Mouse (Mus musculus): ENCODE data around the gene Speg. TPM values are rescaled to one million over a fixed set of nuclear protein-coding genes. Genes with fewer than 3 reads are reported as not detected.

The Speg gene
- polyA plus RNA-seq, 1 experiment from 2014 or later: 16.7 TPM

- H3K27ac ChIP-seq (replicated peaks; ENCODE audit: low read depth, low read length): peak overlapping the region; percentile 62
- 2% methylated on average over 33 of the region's 60 CpGs for WGBS
- H3K4me3 ChIP-seq (ENCODE audit: low read depth, low read length): peak overlapping the region; percentile 82
- H3K4me1 ChIP-seq (ENCODE audit: control insufficient read depth, insufficient read depth, low read length): peaks cover 5% of the 10 kb centered on the region
- peak; percentile 71 for DNase-seq (ENCODE audit: low spot score)
- H3K4me2 ChIP-seq (ENCODE audit: low read depth, low read length): peak overlapping the region; percentile 99
- no peaks in the 10 kb centered on the region for H3K36me3 ChIP-seq (replicated peaks; ENCODE audit: control insufficient read depth, insufficient read depth, low read depth, low read length)
- peaks cover 1% of the 10 kb centered on the region; the same call in 1 of the 2 replicates for H3K27me3 ChIP-seq (ENCODE audit: control insufficient read depth, insufficient read depth, low read length)
- no peaks in the 10 kb centered on the region for H3K9me3 ChIP-seq (replicated peaks; ENCODE audit: control insufficient read depth, low read length)
- H3K9ac ChIP-seq (replicated peaks; ENCODE audit: low read length): peak overlapping the region; percentile 69
- ATAC-seq (replicated peaks; ENCODE audit: insufficient number of reproducible peaks, low FRiP score, low TSS enrichment, low read depth): 0 out of 2 replicates have a peak, but pooled peaks have one; percentile 45
These were observed 6.6 kb downstream of the Speg start for GRCm38 (mm10) chr1:75381482-75382355.

- H3K4me1 ChIP-seq (ENCODE audit: control insufficient read depth, insufficient read depth, low read length): peaks cover 5% of the 10 kb centered on the region
- H3K27me3 ChIP-seq (ENCODE audit: control insufficient read depth, insufficient read depth, low read length): peaks cover 9% of the 10 kb centered on the region
- ATAC-seq (replicated peaks; ENCODE audit: insufficient number of reproducible peaks, low FRiP score, low TSS enrichment, low read depth): peak; percentile 8; the same call in 1 of the 2 replicates
- peak overlapping the region; percentile 99 for H3K4me2 ChIP-seq (ENCODE audit: low read depth, low read length)
- no peaks in the 10 kb centered on the region for H3K36me3 ChIP-seq (replicated peaks; ENCODE audit: control insufficient read depth, insufficient read depth, low read depth, low read length)
- H3K4me3 ChIP-seq (ENCODE audit: low read depth, low read length): peak overlapping the region; percentile 82
- peak overlapping the region; percentile 62 for H3K27ac ChIP-seq (replicated peaks; ENCODE audit: low read depth, low read length)
- no peaks in the 10 kb centered on the region for H3K9me3 ChIP-seq (replicated peaks; ENCODE audit: control insufficient read depth, low read length)
- under 1% methylated on average over 22 of the region's 28 CpGs for WGBS
- peak overlapping the region; percentile 69 for H3K9ac ChIP-seq (replicated peaks; ENCODE audit: low read length)
- peak; percentile 55 for DNase-seq (ENCODE audit: low spot score)
These were observed 7.4 kb downstream of the Speg start for GRCm38 (mm10) chr1:75382356-75383071.

- Histone ChIP-seq H3K36me3 (replicated peaks; ENCODE audit: control insufficient read depth, insufficient read depth, low read depth, low read length) (no peaks in the 10 kb centered on the region), H3K4me2 (ENCODE audit: low read depth, low read length) (no peak overlapping the region), H3K9ac (replicated peaks; ENCODE audit: low read length) (no peak overlapping the region), H3K4me3 (ENCODE audit: low read depth, low read length) (no peak overlapping the region), H3K9me3 (replicated peaks; ENCODE audit: control insufficient read depth, low read length) (no peaks in the 10 kb centered on the region), H3K27ac (replicated peaks; ENCODE audit: low read depth, low read length) (no peak overlapping the region), H3K27me3 (ENCODE audit: control insufficient read depth, insufficient read depth, low read length) (peaks cover 24% of the 10 kb centered on the region), H3K4me1 (ENCODE audit: control insufficient read depth, insufficient read depth, low read length) (peaks cover 14% of the 10 kb centered on the region)
- ATAC-seq (replicated peaks; ENCODE audit: insufficient number of reproducible peaks, low FRiP score, low TSS enrichment, low read depth) (no peak), DNase-seq (ENCODE audit: low spot score) (no peak)
- 82% methylated on average over 26 of the region's 27 CpGs for WGBS
These were observed 9.5 kb downstream of the Speg start for GRCm38 (mm10) chr1:75384470-75385141.

GRCm38 (mm10) chr1:75385142-75385730, 10.1 kb downstream of the Speg start:
- ATAC-seq (replicated peaks; ENCODE audit: insufficient number of reproducible peaks, low FRiP score, low TSS enrichment, low read depth) (no peak), DNase-seq (ENCODE audit: low spot score) (no peak)
- no peak overlapping the region for H3K9ac ChIP-seq (replicated peaks; ENCODE audit: low read length)
- no peak overlapping the region for H3K27ac ChIP-seq (replicated peaks; ENCODE audit: low read depth, low read length)
- H3K27me3 ChIP-seq (ENCODE audit: control insufficient read depth, insufficient read depth, low read length): peaks cover 24% of the 10 kb centered on the region
- no peak overlapping the region for H3K4me3 ChIP-seq (ENCODE audit: low read depth, low read length)
- H3K9me3 ChIP-seq (replicated peaks; ENCODE audit: control insufficient read depth, low read length): no peaks in the 10 kb centered on the region
- WGBS: 67% methylated on average over 20 of the region's 20 CpGs
- H3K4me1 ChIP-seq (ENCODE audit: control insufficient read depth, insufficient read depth, low read length): peaks cover 14% of the 10 kb centered on the region
- no peaks in the 10 kb centered on the region for H3K36me3 ChIP-seq (replicated peaks; ENCODE audit: control insufficient read depth, insufficient read depth, low read depth, low read length)
- H3K4me2 ChIP-seq (ENCODE audit: low read depth, low read length): no peak overlapping the region

- WGBS: 40% methylated on average over 4 of the region's 4 CpGs
- Histone ChIP-seq H3K27me3 (ENCODE audit: control insufficient read depth, insufficient read depth, low read length) (peaks cover 24% of the 10 kb centered on the region), H3K4me3 (ENCODE audit: low read depth, low read length) (no peak overlapping the region), H3K4me1 (ENCODE audit: control insufficient read depth, insufficient read depth, low read length) (peaks cover 14% of the 10 kb centered on the region), H3K27ac (replicated peaks; ENCODE audit: low read depth, low read length) (no peak overlapping the region), H3K36me3 (replicated peaks; ENCODE audit: control insufficient read depth, insufficient read depth, low read depth, low read length) (no peaks in the 10 kb centered on the region), H3K4me2 (ENCODE audit: low read depth, low read length) (no peak overlapping the region), H3K9ac (replicated peaks; ENCODE audit: low read length) (no peak overlapping the region), H3K9me3 (replicated peaks; ENCODE audit: control insufficient read depth, low read length) (no peaks in the 10 kb centered on the region)
- DNase-seq (ENCODE audit: low spot score): no peak
- no peak for ATAC-seq (replicated peaks; ENCODE audit: insufficient number of reproducible peaks, low FRiP score, low TSS enrichment, low read depth)
These were observed 11.1 kb downstream of the Speg start for GRCm38 (mm10) chr1:75386149-75386548.

GRCm38 (mm10) chr1:75387469-75387928, 12.4 kb downstream of the Speg start:
- DNase-seq (ENCODE audit: low spot score) (no peak), ATAC-seq (replicated peaks; ENCODE audit: insufficient number of reproducible peaks, low FRiP score, low TSS enrichment, low read depth) (peak; percentile 11; the same call in 1 of the 2 replicates)
- no peak overlapping the region for H3K27ac ChIP-seq (replicated peaks; ENCODE audit: low read depth, low read length)
- H3K9ac ChIP-seq (replicated peaks; ENCODE audit: low read length): no peak overlapping the region
- no peak overlapping the region; the same call in 1 of the 2 replicates for H3K4me3 ChIP-seq (ENCODE audit: low read depth, low read length)
- H3K36me3 ChIP-seq (replicated peaks; ENCODE audit: control insufficient read depth, insufficient read depth, low read depth, low read length): no peaks in the 10 kb centered on the region
- H3K27me3 ChIP-seq (ENCODE audit: control insufficient read depth, insufficient read depth, low read length): peaks cover 24% of the 10 kb centered on the region
- peaks cover 14% of the 10 kb centered on the region for H3K4me1 ChIP-seq (ENCODE audit: control insufficient read depth, insufficient read depth, low read length)
- WGBS: 15% methylated on average over 7 of the region's 7 CpGs
- H3K9me3 ChIP-seq (replicated peaks; ENCODE audit: control insufficient read depth, low read length): no peaks in the 10 kb centered on the region
- H3K4me2 ChIP-seq (ENCODE audit: low read depth, low read length): peak overlapping the region; percentile 52; the same call in 1 of the 2 replicates

All from embryonic facial prominence, embryonic 11.5 days (tissue).